Mouse (Mus musculus) E14TG2a.4 (cell line): ENCODE data around the gene Kcnip1.

Experiments
- CTCF ChIP-seq: conservative IDR thresholded peaks from 2 replicates; pipeline ENCODE4 v1.5.1; 2014; ENCODE audit warnings: low read length
- NANOG ChIP-seq: IDR thresholded peaks from 2 replicates; pipeline ENCODE4 v1.6.1; 2014; ENCODE audit warnings: borderline replicate concordance, low read length, mixed read lengths

DNA sequence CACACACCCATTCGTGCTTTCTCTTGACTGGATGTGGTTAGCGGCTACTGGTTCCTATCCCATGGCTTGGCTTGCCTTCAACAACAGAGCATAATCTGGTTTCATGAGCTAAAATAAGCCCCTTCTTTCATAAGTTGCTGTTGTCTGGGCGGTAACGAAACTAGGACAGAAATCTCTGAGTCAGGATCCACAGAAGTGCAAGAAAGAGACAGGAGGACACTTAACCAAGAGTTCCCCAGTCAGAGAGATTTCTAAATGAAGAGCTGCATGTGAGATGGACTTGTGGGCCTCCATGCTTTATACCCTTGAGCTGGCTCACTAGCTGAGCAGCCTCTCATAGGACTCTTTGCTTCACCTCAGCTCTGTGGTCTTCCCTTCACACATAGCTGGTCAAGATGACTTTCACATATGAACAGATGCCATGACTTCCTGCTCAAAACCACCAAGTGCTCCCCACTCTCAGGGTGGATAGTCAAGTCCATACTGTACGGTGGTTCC lies 41.1 kb upstream of the Kcnip1 start:
- TF ChIP-seq CTCF (no peak), NANOG (no peak)
